Mouse (Mus musculus): ENCODE results near the gene Pin1rt1. TPM values are rescaled to one million over a fixed set of nuclear protein-coding genes. Genes with fewer than 3 reads are reported as not detected.

Gene Pin1rt1
- total RNA-seq, 2 experiments from 2014 or later: not detected

Other genes with a start within 250 kb of the Pin1rt1 start
- gene Hipk3, start 221.9 kb downstream of the Pin1rt1 start, total RNA-seq (2015; ENCODE audit: low replicate concordance): 19.9 and 23.4 TPM in 2 replicates
- gene Hipk3, start 221.9 kb downstream of the Pin1rt1 start, total RNA-seq (2017; ENCODE audit: low replicate concordance): 12.8 and 14.1 TPM in 2 replicates
- 33.0 and 35.5 TPM in 2 replicates for gene Cstf3, start 125.9 kb downstream of the Pin1rt1 start, total RNA-seq (2015; ENCODE audit: low replicate concordance)
- gene Cstf3, start 125.9 kb downstream of the Pin1rt1 start, total RNA-seq (2017; ENCODE audit: low replicate concordance): 22.4 and 29.3 TPM in 2 replicates
- gene Tcp11l1, start 4.2 kb downstream of the Pin1rt1 start, total RNA-seq (2015; ENCODE audit: low replicate concordance): 2.7 TPM in 1 of 2 replicates, not detected in the other
- gene Tcp11l1, start 4.2 kb downstream of the Pin1rt1 start, total RNA-seq (2017; ENCODE audit: low replicate concordance): 1.8 and 3.2 TPM in 2 replicates
- 1.9 TPM in 1 of 2 replicates, not detected in the other for gene Depdc7, start 26.5 kb upstream of the Pin1rt1 start, total RNA-seq (2015; ENCODE audit: low replicate concordance)
- gene Depdc7, start 26.5 kb upstream of the Pin1rt1 start, total RNA-seq (2017; ENCODE audit: low replicate concordance): 0.17 TPM in 1 of 2 replicates, not detected in the other
- gene Qser1, start 100.4 kb upstream of the Pin1rt1 start, total RNA-seq (2015; ENCODE audit: low replicate concordance): 4.2 and 9.6 TPM in 2 replicates
- gene Qser1, start 100.4 kb upstream of the Pin1rt1 start, total RNA-seq (2017; ENCODE audit: low replicate concordance): 1.5 and 1.8 TPM in 2 replicates
- 0.84 TPM in 1 of 2 replicates, not detected in the other for gene Prrg4, start 133.5 kb upstream of the Pin1rt1 start, total RNA-seq (2015; ENCODE audit: low replicate concordance)
- gene Prrg4, start 133.5 kb upstream of the Pin1rt1 start, total RNA-seq (2017; ENCODE audit: low replicate concordance): not detected in 2 replicates
- 4.8 and 31.3 TPM in 2 replicates for gene Ccdc73, start 151.4 kb upstream of the Pin1rt1 start, total RNA-seq (2015; ENCODE audit: low replicate concordance)
- 5.7 and 14.6 TPM in 2 replicates for gene Ccdc73, start 151.4 kb upstream of the Pin1rt1 start, total RNA-seq (2017; ENCODE audit: low replicate concordance)